Mouse (Mus musculus) bone marrow macrophage, adult 2 months (primary cell): ENCODE results near the gene Dyrk1a.

ENCODE experiments used
- CTCF ChIP-seq: IDR thresholded peaks from 2 replicates; pipeline ENCODE4 v1.5.1; 2012; ENCODE audit warnings: low read depth, mild to moderate bottlenecking, low read length, moderate library complexity
- POLR2A ChIP-seq: IDR thresholded peaks from 2 replicates; pipeline ENCODE4 v1.6.1; 2012; ENCODE audit warnings: mild to moderate bottlenecking, low read depth, low read length, borderline replicate concordance

GRCm38 (mm10) chr16:94574718-94575094 is 4.9 kb downstream of the Dyrk1a start:
- TF ChIP-seq CTCF (no peak), POLR2A (no peak)
